Mouse (Mus musculus): Measurements from ENCODE around the gene Plekhj1. TPM values are rescaled to one million over a fixed set of nuclear protein-coding genes. Genes with fewer than 3 reads are reported as not detected.
A peak's percentile ranks its signal among the peaks of the same experiment; 100 is the strongest.

The Plekhj1 gene
- polyA plus RNA-seq, 1 experiment = 32.7 TPM

GRCm38 (mm10) chr10:80802204-80802912 is 3.9 kb upstream of the Plekhj1 start:
- peaks cover 63% of the 10 kb centered on the region for H3K4me1 ChIP-seq (ENCODE audit: control insufficient read depth)
- peaks cover 14% of the 10 kb centered on the region for H3K27me3 ChIP-seq (ENCODE audit: control insufficient read depth)
- H3K36me3 ChIP-seq (ENCODE audit: control insufficient read depth) = peaks cover 72% of the 10 kb centered on the region
- H3K9me3 ChIP-seq (ENCODE audit: control insufficient read depth, low read length) = no peaks in the 10 kb centered on the region
- no peak overlapping the region for H3K4me3 ChIP-seq (replicated peaks)
- no peak for TF ChIP-seq TAL1 (IDR thresholded peaks at IDR 0.05; ENCODE audit: low read length)
- TF ChIP-seq GATA1 (IDR thresholded peaks at IDR 0.05; ENCODE audit: low read length) = no peak

- H3K36me3 ChIP-seq (ENCODE audit: control insufficient read depth) = peaks cover 79% of the 10 kb centered on the region
- H3K4me1 ChIP-seq (ENCODE audit: control insufficient read depth) = peaks cover 59% of the 10 kb centered on the region
Measured at GRCm38 (mm10) chr10:80799070-80799566, 692 bp upstream of the Plekhj1 start.

GRCm38 (mm10) chr10:80797186-80798149 is 958 bp downstream of the Plekhj1 start:
- H3K36me3 ChIP-seq (ENCODE audit: control insufficient read depth) = peaks cover 79% of the 10 kb centered on the region
- H3K4me3 ChIP-seq (replicated peaks) = peak overlapping the region; percentile 89
- H3K4me1 ChIP-seq (ENCODE audit: control insufficient read depth) = peaks cover 58% of the 10 kb centered on the region
- TF ChIP-seq GATA1 (IDR thresholded peaks at IDR 0.05; ENCODE audit: low read length) = no peak
- no peak for TF ChIP-seq TAL1 (IDR thresholded peaks at IDR 0.05; ENCODE audit: low read length)
- no peaks in the 10 kb centered on the region for H3K9me3 ChIP-seq (ENCODE audit: control insufficient read depth, low read length)
- H3K27me3 ChIP-seq (ENCODE audit: control insufficient read depth) = no peaks in the 10 kb centered on the region

More at GRCm38 (mm10) chr10:80799070-80799566, 692 bp upstream of the Plekhj1 start:
- TF ChIP-seq GATA1 (IDR thresholded peaks at IDR 0.05; ENCODE audit: low read length) = no peak
- TF ChIP-seq TAL1 (IDR thresholded peaks at IDR 0.05; ENCODE audit: low read length) = no peak
- Histone ChIP-seq H3K4me3 (replicated peaks) (peak overlapping the region; percentile 89), H3K9me3 (ENCODE audit: control insufficient read depth, low read length) (no peaks in the 10 kb centered on the region), H3K27me3 (ENCODE audit: control insufficient read depth) (no peaks in the 10 kb centered on the region)

GRCm38 (mm10) chr10:80796307-80796848 is 2.0 kb downstream of the Plekhj1 start:
- H3K36me3 ChIP-seq (ENCODE audit: control insufficient read depth) = peaks cover 79% of the 10 kb centered on the region
- no peak for TF ChIP-seq TAL1 (IDR thresholded peaks at IDR 0.05; ENCODE audit: low read length)
- TF ChIP-seq GATA1 (IDR thresholded peaks at IDR 0.05; ENCODE audit: low read length) = no peak
- peak overlapping the region; percentile 89 for H3K4me3 ChIP-seq (replicated peaks)
- H3K27me3 ChIP-seq (ENCODE audit: control insufficient read depth) = no peaks in the 10 kb centered on the region
- peaks cover 55% of the 10 kb centered on the region for H3K4me1 ChIP-seq (ENCODE audit: control insufficient read depth)
- H3K9me3 ChIP-seq (ENCODE audit: control insufficient read depth, low read length) = no peaks in the 10 kb centered on the region

- H3K27me3 ChIP-seq (ENCODE audit: control insufficient read depth) = no peaks in the 10 kb centered on the region
- no peak overlapping the region for H3K4me3 ChIP-seq (replicated peaks)
- peaks cover 45% of the 10 kb centered on the region for H3K4me1 ChIP-seq (ENCODE audit: control insufficient read depth)
- peaks cover 79% of the 10 kb centered on the region for H3K36me3 ChIP-seq (ENCODE audit: control insufficient read depth)
- no peaks in the 10 kb centered on the region for H3K9me3 ChIP-seq (ENCODE audit: control insufficient read depth, low read length)
- TF ChIP-seq TAL1 (IDR thresholded peaks at IDR 0.05; ENCODE audit: low read length) (no peak), GATA1 (IDR thresholded peaks at IDR 0.05; ENCODE audit: low read length) (no peak)
Measured at GRCm38 (mm10) chr10:80794750-80795149, 3.7 kb downstream of the Plekhj1 start.

- peaks cover 86% of the 10 kb centered on the region for H3K36me3 ChIP-seq (ENCODE audit: control insufficient read depth)
- TF ChIP-seq GATA1 (IDR thresholded peaks at IDR 0.05; ENCODE audit: low read length) (no peak), TAL1 (IDR thresholded peaks at IDR 0.05; ENCODE audit: low read length) (no peak)
Measured at GRCm38 (mm10) chr10:80793803-80794202, 4.6 kb downstream of the Plekhj1 start.

GRCm38 (mm10) chr10:80793033-80793784 is 5.2 kb downstream of the Plekhj1 start:
- H3K36me3 ChIP-seq (ENCODE audit: control insufficient read depth) = peaks cover 91% of the 10 kb centered on the region
- H3K4me3 ChIP-seq (replicated peaks) = no peak overlapping the region
- H3K27me3 ChIP-seq (ENCODE audit: control insufficient read depth) = no peaks in the 10 kb centered on the region
- peaks cover 36% of the 10 kb centered on the region for H3K4me1 ChIP-seq (ENCODE audit: control insufficient read depth)
- no peak for TF ChIP-seq GATA1 (IDR thresholded peaks at IDR 0.05; ENCODE audit: low read length)
- no peak for TF ChIP-seq TAL1 (IDR thresholded peaks at IDR 0.05; ENCODE audit: low read length)
- no peaks in the 10 kb centered on the region for H3K9me3 ChIP-seq (ENCODE audit: control insufficient read depth, low read length)

More at GRCm38 (mm10) chr10:80793803-80794202, 4.6 kb downstream of the Plekhj1 start:
- Histone ChIP-seq H3K9me3 (ENCODE audit: control insufficient read depth, low read length) (no peaks in the 10 kb centered on the region), H3K27me3 (ENCODE audit: control insufficient read depth) (no peaks in the 10 kb centered on the region), H3K4me3 (replicated peaks) (no peak overlapping the region), H3K4me1 (ENCODE audit: control insufficient read depth) (peaks cover 36% of the 10 kb centered on the region)

Data from erythroblast, embryonic 14.5 days (primary cell).